Mouse (Mus musculus): ENCODE results near the gene Prkacb. TPM values are rescaled to one million over a fixed set of nuclear protein-coding genes. Genes with fewer than 3 reads are reported as not detected.

The Prkacb gene
- total RNA-seq (2021) = 100 to 1,000 TPM; 425 to 476 TPM
- long read RNA-seq, experiment 1, full-length matches to known transcripts = 624 of 700 reads
- long read RNA-seq, experiment 1, partial matches to known transcripts = 27 of 700 reads
- long read RNA-seq, experiment 1, other reads (novel, unspliced or antisense) = 49 of 700 reads
- long read RNA-seq, experiment 2, full-length matches to known transcripts = 388 of 444 reads
- long read RNA-seq, experiment 2, partial matches to known transcripts = 10 of 444 reads
- long read RNA-seq, experiment 2, other reads (novel, unspliced or antisense) = 46 of 444 reads

DNA sequence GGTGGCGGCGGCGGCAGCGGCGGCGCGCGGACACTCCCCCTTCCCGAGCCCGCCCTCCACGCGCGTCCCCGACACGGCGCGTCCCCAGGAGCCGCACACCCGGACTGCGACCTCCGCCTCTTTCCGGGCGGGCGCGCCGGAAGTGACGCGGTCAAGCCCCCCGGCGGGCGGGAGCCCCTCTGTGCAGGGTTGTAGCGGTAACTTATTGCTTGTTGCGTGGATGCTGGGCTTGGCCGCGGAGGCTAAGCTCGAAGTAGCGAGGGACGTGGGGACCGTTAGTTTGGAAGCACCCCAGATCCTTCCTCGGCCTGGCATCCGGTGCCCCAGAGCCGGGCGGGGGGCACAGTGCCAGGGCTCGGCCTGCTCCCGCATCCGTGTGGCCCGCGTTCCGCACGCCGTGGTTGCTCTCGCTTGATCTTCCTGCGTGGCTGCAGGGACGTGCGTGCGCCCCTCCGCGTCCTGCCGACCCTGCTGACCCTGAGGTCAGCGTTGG is at the start of gene Prkacb:
TSS of gene Prkacb (minus strand) at position 90 of the 493 bp plus-strand sequence.
- H3K27ac ChIP-seq = peak within 1 kb of the TSS; percentile 96
- TF ChIP-seq CTCF (IDR thresholded peaks at IDR 0.05) = no peak
- peak; percentile 91 to 92 for DNase-seq (ENCODE audit: extremely low spot score in 1 of 2, low spot score in 2 of 2)
- peak within 1 kb of the TSS; percentile 57 for H3K4me3 ChIP-seq
- intact Hi-C loops (cut with DNase I) = loop anchor here (1.0 to 5.0 kb wide), 3 partner anchors 39 to 292 kb away; partner anchors contain the start of genes Rpf1 and Ttll7

DNA sequence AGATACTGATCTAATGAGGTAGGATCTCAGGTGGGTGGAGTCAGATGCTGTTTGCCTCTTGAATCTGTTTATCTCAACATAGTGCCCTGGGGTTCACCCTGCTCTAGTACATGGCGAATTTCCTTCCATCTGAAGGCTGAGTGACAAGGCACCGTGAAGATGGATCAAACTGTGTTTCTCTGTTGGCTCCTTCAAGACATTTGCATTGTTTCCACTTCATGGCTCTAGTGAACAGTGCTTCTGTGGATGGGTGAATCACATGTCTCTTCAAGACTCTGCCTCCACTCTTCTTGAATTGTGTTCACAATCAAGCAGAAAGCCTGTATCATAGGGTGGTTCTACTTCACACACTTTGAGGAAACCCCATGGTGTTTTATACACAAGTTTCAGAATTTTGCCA is 47.5 kb upstream of the Prkacb start:
- intact Hi-C loops (cut with DNase I) = no loop called here
- H3K27ac ChIP-seq = no peak overlapping the region
- no peak for DNase-seq (ENCODE audit: extremely low spot score in 1 of 2, low spot score in 2 of 2)
- no peak overlapping the region for H3K4me3 ChIP-seq
- TF ChIP-seq CTCF (IDR thresholded peaks at IDR 0.05) = no peak

DNA sequence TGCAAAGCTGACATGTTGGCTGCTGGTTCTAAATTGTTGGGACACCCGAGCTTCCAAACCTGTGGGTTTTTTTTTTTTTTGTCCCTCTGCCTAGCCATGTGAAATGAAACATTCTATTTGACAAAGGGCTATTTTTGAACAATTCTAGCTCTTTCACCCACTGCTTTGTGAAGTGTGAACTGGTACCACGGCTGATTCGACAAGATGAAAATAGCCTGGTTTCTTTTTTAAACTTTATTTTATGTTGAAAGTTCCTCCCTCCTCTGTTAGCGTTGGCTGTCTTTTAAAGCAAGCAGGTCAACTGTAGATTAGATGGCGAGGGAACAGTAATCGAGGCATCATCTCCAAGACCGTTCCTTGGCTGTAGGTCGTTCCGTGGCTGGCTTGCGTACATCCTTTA is 44.6 kb upstream of the Prkacb start:
- intact Hi-C loops (cut with DNase I) = no loop called here
- no peak for DNase-seq (ENCODE audit: extremely low spot score in 1 of 2, low spot score in 2 of 2)
- Histone ChIP-seq H3K27ac (peak overlapping the region; percentile 64), H3K4me3 (no peak overlapping the region)
- TF ChIP-seq CTCF (IDR thresholded peaks at IDR 0.05) = no peak

DNA sequence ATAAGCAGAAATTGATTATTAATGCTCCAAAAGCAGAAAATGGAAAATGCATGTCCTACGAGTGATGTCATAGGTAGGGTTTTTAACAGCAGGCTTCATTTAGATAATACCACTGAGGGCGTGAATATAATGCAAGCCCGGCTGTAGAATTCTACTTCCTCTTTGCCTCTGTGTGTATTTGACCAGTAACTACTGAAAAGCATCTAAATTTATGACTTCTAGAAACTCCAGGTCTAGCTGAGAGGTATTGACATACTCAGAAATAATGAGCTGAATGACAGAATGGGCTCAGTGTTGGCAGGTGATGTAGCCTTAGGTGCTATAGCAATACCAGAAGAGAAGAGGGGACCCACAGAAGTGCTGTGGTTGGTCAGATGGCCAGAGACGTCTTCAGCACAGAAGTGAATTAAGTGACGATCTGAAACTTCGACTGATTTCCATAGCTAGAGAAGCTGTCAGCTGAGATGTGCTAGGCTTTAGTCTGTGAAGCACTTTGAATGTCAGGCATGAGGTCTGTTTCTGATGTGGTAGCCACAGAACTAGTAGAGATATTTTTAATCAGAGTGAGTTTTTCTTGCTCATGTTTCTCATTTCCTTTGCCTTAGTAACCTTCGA is 41.8 kb upstream of the Prkacb start:
- TF ChIP-seq CTCF (IDR thresholded peaks at IDR 0.05) = no peak
- peak overlapping the region; percentile 88 for H3K4me3 ChIP-seq
- intact Hi-C loops (cut with DNase I) = no loop called here
- H3K27ac ChIP-seq = peak overlapping the region; percentile 68
- DNase-seq (ENCODE audit: extremely low spot score in 1 of 2, low spot score in 2 of 2) = no peak

DNA sequence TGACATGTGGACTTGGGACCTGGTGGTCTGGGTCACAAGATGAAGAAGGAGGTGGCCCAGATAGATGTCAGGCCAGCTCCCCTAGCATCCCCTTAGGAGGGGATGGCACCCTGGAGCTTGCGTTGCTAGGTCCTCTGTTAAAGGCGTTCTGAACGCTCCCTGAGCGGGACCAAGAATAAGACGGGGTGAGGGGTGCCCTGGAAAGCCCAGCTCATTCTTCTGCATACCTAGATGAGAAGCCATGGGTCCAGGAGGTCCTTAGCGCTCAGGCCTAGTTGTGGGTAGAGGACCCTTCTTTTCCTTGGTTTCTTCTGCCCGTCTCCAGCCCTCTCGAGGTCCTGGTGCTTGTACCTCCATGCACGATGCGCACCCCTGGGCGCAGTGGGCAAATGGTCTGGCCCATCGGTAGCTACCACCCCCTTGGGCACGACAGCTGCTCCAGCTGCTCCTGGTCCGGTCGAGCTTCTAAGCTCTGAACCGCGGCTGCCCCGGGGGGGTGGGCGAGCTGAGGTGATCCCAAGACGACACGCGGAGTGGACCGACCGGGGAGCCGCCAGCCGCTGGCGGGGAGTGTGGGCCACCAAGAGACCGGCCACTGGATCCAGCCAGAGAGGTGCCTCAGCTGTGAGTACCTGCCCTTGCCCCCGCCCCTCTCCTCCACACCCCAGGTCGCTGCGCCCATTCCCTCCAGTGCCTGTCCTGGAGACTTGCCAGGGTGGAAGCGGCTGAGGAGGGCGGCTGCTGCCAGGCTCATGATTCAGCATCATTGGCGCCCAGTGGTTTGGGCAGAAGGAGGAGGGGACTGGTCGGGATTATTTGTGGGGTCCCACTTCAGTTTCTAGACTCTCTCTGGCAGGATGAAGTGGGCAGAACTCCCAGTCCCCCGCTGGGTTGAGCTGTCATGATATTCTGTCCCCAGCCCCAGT is 39.4 kb upstream of the Prkacb start, which contains the start of gene Ttll7:
TSS of gene Ttll7 (plus strand) at position 402 of the 926 bp plus-strand sequence.
- TF ChIP-seq CTCF (IDR thresholded peaks at IDR 0.05) = no peak
- peak; percentile 87 for DNase-seq (ENCODE audit: extremely low spot score in 1 of 2, low spot score in 2 of 2)
- intact Hi-C loops (cut with DNase I) = loop anchor here (1.0 to 2.0 kb wide), 2 partner anchors 39 to 63 kb away; no protein-coding TSS in a partner anchor

DNA sequence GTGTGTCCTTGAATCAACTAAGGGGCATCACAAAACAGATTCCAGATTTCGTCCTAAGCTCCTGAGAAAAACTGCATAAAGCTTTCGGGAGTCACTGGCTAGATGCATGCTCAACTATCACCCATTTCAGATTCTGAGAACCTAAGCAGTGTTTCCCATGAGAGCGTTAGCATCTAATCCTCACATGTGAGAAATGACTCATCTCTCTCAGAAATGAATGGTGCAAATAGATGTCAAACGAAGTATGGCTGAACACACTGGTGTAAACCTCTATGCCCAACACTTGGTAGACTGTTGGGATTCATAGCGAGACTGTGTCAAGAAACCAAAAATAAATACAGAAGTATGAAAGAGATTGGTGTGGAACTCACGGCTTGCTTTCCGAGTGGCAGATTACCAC is 36.6 kb upstream of the Prkacb start:
- Histone ChIP-seq H3K27ac (no peak overlapping the region), H3K4me3 (no peak overlapping the region)
- no peak for TF ChIP-seq CTCF (IDR thresholded peaks at IDR 0.05)
- intact Hi-C loops (cut with DNase I) = no loop called here
- DNase-seq (ENCODE audit: extremely low spot score in 1 of 2, low spot score in 2 of 2) = no peak

More for the DNA sequence above, 39.4 kb upstream of the Prkacb start, which contains the start of gene Ttll7:
- H3K4me3 ChIP-seq = peak within 1 kb of the TSS; percentile 88
- peak within 1 kb of the TSS; percentile 97 for H3K27ac ChIP-seq

DNA sequence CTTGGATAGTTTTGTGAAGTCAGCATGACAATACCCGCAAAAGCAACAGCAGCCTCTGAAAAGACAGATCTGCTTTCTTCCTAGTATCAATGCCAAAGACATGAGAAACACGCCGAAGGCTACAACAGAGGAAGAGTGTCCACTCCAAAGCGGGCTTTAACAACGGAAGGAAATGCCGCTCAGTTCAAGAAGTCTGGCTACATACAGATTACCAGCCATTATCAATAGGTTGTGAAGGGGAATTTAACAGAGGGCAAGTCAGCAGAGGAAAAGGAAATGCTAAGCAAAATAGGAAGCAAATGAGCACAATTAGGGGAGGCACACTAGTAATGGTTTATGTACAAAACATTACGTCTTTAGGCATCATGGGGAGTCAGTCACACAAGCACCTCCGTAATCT is 35.3 kb upstream of the Prkacb start:
- no peak for DNase-seq (ENCODE audit: extremely low spot score in 1 of 2, low spot score in 2 of 2)
- Histone ChIP-seq H3K27ac (no peak overlapping the region), H3K4me3 (no peak overlapping the region)
- intact Hi-C loops (cut with DNase I) = no loop called here
- no peak for TF ChIP-seq CTCF (IDR thresholded peaks at IDR 0.05)

DNA sequence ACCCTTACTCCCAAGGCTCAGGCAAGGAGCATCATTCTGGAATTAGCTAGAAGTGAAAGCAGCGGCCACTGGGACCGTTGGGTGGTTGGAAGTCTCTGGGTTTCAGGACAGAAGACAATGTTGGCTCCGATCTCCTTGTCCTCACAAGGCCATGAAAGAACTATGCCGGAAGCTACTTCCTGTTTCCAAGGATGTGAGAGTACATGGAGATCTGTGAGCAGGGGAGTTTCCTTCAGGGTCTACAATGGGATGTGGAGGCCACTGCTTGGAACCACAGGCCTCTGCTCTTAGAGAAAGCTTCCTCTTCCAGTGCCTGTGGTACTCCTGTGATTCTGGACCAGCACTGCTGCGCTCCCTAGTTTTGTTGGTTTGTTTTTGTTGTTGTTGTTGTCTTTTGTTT is 33.4 kb upstream of the Prkacb start:
- DNase-seq (ENCODE audit: extremely low spot score in 1 of 2, low spot score in 2 of 2) = no peak
- H3K4me3 ChIP-seq = no peak overlapping the region
- intact Hi-C loops (cut with DNase I) = no loop called here
- peak overlapping the region; percentile 16; the same call in 1 of the 2 replicates for H3K27ac ChIP-seq
- TF ChIP-seq CTCF (IDR thresholded peaks at IDR 0.05) = no peak

DNA sequence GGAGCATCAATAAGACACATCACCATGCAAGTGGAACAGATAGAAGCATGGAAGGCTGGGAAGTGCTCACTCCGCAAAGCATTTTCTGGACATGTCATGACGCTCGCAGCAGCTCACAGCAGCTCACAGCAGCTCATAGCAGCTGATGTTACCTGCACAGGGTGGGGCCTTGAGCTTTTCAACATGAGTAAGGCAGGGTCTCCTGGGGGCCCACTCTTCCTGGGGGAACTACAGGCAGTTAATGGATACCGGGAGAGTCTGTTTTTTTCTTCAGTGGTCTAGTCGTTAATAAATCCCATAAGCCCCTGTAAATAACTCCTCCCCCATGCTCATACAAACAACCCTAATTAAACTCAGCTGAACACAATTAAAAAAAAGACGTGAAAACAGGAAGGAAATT is 30.7 kb upstream of the Prkacb start:
- TF ChIP-seq CTCF (IDR thresholded peaks at IDR 0.05) = no peak
- no peak overlapping the region for H3K27ac ChIP-seq
- H3K4me3 ChIP-seq = no peak overlapping the region
- DNase-seq (ENCODE audit: extremely low spot score in 1 of 2, low spot score in 2 of 2) = no peak
- intact Hi-C loops (cut with DNase I) = no loop called here

DNA sequence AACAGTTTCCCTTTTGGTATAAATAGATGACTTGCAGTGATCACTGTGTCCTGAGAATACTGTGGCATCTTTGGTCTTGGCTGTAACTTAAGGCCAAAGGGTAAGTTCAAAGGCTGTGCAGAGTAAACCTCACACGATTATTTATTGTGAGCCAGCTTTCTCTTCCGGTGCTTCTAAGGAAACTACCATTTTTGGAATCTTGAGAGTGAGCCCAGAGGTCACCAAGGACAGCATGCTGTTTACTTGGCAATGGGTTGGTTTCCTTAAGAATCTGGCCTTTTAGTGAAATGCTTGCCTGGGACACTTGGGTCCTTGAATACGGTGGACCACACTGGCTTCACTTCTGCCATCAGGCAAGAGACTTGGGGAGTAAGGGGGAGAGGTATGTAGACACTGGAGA is 30.0 kb upstream of the Prkacb start:
- TF ChIP-seq CTCF (IDR thresholded peaks at IDR 0.05) = no peak
- H3K27ac ChIP-seq = peak overlapping the region; percentile 51; the same call in 1 of the 2 replicates
- intact Hi-C loops (cut with DNase I) = no loop called here
- no peak for DNase-seq (ENCODE audit: extremely low spot score in 1 of 2, low spot score in 2 of 2)
- H3K4me3 ChIP-seq = no peak overlapping the region

DNA sequence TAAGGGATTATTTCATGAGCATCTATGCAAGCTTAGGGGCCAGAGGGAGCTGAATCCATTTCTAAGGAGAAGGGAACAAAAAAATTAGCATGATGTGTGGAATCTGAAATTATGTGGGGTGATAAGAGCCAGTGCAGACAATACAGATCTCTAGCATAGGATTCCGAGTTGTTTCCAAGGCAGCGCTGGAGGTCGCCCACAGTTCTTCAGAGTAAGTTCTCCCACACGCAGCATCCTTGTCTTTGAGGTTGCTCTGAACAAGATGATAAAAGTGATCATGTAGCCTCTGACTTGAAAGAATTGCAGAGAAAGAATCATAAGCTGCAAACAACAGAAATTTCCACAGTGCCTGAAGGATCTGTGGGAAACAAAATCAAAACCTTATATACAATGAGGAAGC is 7.9 kb upstream of the Prkacb start:
- H3K4me3 ChIP-seq = no peak overlapping the region
- no peak overlapping the region for H3K27ac ChIP-seq
- peak in 1 of 2 experiments; percentile 14 for DNase-seq (ENCODE audit: extremely low spot score in 1 of 2, low spot score in 2 of 2)
- intact Hi-C loops (cut with DNase I) = no loop called here
- no peak for TF ChIP-seq CTCF (IDR thresholded peaks at IDR 0.05)

Data from left cerebral cortex, adult 2 months (tissue).